Mouse (Mus musculus): ENCODE data around the gene Styx.
A peak's percentile ranks its signal among the peaks of the same experiment; 100 is the strongest.

The Styx gene

DNA sequence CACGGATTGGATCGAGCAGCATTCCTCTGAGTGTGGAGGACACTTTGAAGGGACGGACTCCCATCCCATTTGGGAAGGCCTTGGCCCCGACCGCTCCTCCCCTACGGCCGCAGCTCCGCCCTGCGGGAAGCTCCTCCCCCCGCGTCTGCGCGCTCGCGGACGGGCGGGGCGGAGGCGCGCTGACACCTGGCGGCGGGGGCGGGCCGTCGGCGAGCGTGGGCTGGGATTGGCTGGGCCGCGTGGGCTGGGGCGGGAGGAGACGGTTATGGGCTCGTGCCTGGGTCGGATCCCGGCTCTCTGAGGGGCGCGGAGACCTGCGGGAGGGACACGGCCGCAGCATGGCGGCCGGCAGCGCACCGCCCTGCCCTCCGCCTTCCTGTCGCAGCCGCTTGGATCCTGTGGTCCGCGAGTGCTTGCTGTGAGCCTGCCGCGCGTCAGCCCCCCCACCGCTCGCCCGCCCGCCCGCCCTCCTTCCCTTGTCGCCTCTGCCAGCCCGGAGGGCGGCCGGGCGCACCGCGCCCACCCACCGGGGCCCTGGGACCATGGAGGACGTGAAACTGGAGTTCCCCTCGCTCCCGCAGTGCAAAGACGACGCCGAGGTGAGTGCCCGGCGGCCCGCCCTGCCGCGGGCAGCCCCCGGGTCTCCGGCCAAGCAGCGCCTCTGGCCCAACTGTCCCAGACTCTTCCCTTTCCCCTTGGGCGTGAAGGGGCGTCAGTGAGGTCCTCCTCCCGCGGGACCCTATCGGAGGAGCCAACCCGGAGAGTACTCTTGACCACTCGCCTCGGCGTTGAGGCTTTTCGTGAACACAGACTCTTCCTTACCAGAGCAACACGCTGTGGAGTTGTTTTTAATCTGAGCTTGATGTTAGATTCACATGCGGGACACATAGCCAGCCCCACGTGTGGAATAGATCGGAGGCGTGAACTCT lies at the start of gene Styx:
Gene Styx, plus strand, starts transcription at position 163 of the 929 bp plus-strand sequence.
- peak; percentile 95 for DNase-seq (ENCODE audit: low spot score)

DNA sequence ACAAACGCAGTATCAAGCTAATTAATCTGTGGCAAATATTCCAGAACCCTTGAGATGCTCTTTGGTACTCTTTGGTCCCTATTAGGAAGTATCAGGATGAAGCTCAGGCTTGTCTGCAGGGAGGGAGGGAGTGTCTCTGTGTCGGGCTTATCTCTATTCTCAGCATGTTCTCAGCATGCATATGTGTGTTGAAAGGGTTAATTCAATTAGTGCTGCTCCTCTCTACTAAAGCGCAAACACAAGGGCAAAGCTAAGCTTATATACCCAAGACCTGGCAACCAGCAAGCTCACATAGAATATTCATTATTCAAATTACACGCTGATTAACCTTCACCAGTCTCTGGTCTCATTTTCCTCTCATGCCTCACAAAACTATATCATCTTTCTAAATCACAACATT lies 47.0 kb upstream of the Styx start:
- DNase-seq (ENCODE audit: low spot score), result no peak

DNA sequence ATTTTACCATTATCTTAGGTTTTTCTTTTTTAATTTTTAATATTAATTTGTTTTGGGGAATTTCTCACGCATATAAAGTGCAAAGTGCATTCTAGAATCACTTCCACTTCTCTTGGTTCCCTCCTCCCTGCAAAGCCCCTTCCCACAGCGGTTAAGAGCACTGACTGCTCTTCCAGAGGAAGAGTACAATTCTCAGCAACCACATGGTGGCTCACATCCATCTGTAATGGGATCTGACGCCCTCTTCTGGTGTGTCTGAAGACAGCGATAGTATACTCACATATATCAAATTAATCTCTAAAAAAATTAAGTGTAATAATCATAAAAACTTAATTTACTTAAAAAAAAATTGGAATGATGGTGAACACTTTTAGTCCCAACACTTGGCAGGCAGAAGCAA lies 46.5 kb upstream of the Styx start:
- no peak for DNase-seq (ENCODE audit: low spot score)

DNA sequence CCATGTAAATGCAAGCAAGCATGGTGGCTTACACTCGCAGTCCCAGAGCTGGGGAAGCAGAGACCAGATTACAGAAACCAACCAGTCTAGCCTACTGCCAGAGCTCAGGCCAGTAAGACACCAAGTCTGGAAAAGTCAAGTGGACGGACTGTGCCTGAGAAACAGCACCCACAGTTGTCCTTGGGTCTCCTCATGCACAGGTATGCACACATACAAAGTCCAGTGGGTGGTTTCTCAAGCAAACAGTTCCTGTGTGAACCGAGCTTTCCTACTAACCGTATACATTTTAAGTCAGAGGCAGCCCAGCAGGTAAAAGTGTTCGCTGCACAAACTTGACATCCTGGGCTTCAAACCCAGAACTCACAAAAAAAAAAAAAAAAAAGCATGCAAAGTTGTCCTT lies 45.0 kb upstream of the Styx start:
- no peak for DNase-seq (ENCODE audit: low spot score)

DNA sequence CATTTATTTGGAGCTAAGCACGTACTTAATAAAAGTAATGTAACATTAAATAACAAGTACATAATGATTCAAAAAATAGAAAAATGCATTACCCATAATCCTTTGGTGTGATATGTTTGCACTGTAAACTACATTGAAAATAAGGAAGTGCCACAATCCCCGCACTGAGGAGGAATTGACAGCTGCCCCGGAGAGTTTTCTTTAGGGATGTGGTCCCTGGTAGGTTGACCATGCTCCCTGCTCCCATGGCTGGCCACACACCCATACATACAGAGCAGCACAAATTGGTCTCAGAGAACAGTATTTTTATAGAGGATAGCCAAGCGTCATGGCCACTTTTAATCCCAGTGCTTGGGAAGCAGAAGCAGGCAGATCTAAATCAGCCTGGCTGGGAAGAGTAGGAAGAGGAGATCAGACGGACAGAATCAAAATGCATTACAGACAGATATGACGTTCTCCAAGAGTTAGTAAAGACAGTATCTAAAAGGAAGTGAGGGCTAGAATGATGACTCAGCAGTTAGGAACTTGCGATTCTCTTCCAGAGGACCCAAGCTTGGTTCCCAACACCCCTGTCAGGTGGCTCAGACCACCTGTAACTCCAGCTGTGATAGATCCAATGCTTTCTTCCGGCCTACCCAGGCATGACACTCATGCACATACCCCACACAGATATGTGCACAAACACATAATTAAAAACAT lies 43.1 kb upstream of the Styx start:
- no peak for DNase-seq (ENCODE audit: low spot score)

DNA sequence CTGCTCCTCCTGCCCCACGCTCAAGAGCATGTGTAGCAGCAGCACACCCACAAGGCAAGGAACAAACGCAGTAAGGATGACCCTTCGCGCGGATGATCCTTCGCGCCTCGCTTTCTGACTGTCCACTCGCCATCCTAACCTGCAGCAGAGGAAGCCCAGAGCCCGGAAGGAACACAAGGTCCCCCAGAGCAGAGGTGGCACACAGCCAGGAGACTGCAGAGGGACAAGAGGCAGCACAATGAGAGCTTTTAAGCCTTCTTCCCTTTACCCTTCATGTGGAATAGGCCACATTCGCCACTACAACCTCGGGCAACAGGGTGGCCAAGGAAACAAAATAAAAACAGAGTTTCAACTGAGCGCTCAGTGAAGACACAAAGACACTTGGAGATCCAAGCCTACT lies 41.2 kb upstream of the Styx start:
- no peak for DNase-seq (ENCODE audit: low spot score)

DNA sequence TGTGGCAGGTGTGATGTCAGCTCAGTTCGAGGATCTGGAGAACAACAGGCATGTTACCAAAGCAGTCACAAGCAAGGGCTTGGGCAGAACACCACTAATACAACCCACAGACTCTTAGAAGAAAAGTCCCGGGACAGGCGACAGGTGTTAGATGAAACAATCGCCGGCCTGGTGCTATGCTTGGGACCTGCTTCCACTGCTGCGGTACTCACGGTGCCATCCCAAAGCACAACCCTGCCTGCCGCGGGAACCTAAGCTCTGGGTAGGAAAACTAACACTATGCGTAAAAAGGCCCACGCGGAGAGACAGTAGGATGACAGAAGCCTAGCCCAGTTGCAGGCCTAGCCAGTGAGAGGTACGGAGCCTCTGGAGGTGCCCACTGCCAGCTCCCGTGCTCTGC lies 40.8 kb upstream of the Styx start:
- DNase-seq (ENCODE audit: low spot score), result no peak

DNA sequence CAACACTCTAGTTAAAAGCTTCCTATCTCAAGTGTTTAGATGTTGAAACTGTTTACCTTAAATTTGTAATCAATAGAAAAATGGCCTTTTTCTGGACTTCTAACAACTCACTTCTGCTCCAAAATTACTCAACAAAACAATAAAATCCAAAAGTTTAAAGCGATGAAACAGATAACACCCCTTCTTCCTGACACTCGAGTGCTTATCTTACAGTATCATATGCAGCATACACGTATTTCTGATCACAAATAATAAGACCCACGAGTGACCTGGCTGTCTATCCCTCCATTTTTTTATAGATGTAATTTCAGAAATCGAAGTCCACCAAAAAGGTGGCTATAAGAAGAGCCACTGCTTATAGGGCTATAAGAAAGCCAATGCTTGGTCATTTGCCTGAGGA lies 34.0 kb upstream of the Styx start:
- DNase-seq (ENCODE audit: low spot score), result no peak

DNA sequence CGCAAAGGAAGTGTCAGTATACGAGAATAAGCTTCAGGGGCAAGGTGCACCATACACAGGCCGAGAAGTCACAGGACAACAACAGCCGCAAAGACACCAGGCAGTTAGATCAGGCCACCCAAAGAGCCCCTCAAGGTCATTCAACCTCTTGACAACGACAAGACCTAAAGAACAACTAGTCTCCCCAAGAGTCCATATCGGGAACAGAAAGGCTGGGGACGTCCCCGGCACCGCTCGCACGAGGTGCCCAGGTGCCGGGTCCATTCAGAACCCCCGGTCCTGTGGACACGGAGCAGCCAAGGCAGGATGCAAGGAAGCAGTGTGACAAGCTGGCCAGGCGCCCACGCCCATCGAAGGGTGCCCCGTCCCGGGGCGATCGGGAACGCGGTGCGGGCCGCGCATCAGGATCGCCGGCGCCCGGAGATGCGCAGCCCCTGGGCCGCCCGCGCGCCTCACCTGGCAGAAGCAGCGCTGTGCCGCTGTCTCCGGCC lies 32.9 kb upstream of the Styx start:
- no peak for DNase-seq (ENCODE audit: low spot score)

DNA sequence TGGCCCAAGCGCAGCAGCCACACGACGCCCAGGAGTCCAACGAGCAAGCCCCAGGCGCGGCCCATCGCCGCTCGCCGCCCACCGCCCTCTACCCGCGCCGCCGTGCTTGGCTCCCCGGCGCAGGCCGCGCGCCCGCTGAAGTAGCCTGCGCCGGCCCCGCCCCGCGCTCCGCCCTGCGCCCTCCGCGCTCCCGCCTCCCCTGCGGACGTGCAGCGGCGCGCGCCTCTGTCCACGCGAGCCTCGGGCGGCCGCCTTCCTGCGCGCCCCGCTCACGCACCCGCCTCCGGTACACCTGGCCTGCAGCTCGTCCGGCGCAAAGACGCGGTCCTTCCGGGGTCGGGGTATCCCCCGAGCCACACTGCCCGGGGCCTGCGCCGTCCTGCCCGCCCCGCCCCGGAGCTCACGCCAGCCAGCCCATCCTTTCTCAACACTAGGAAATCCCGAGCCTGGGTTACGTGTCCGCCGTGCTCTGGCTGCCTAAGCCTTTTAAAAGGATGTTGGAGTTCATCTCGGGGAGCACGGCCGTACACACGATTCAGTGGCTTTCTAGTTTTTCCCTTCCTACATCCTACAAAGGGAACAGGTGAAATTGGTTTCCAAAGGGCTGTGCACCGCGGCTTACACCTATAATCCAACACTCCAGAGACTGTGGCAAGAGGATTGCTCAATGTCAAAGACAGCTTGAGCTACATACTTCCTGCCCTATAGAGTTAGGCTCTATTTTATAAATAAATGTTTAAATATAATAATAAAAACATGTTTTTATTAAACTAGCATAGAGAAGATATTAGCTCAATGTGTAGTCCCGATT lies 32.3 kb upstream of the Styx start, which contains the start of gene Ero1l:
Gene Ero1l, minus strand, starts transcription at position 346 of the 811 bp plus-strand sequence.
- DNase-seq (ENCODE audit: low spot score), result peak; percentile 69

DNA sequence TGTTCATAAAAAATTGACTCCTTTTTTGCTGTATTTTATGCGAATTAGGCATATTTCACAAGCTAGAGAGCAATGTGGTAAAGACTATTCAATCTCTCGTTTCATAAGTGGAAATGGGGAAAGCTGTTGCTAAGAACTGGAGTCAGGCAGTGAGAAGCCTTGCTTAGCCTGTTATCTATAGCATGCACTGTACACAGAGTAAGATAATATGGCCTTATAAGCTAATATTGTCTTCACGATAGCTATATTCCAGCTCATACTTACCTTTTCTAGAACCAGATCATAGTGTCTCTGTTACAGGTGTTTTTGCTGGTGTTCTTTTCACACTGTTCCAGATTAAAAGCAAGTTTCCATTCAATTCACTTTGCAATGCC lies 31.7 kb upstream of the Styx start:
- DNase-seq (ENCODE audit: low spot score), result no peak

DNA sequence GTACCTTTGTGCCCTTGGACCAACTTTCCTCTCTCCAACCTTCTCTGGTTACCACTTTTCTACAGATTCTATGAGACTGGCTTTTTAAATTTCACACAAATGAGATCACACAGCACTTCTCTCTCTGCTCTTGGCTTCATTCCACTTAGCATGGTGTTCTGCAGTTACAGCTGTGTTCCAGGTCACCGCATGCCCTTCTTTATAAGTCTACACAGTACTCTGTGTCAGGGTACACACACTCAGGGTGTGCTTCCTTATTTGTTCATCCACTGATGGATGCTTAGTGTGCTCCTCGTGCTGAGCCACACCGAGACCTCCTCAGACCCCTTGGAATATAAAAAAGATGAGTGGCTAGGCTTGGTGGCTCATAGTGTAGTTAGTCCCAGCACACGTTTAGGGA lies 30.8 kb upstream of the Styx start:
- DNase-seq (ENCODE audit: low spot score), result no peak

DNA sequence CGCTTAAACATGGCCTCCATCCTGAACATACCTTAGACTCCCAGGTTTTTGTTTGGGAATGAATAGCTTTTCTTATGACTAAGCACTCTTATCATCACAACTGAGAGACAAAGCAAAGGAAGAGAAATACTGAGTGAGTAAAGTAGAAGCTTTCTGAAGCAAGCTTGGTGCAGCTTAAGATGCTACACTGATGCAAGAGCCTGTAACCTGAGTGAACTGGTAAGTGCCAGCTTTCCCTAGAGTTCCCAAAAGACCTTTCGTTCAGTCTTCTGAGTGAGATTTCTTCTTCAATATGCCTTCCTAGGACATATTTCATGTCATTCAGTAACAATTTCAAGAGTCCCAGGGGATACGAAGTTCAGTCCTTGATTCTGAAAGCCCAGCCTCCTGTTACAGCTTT lies 29.8 kb upstream of the Styx start:
- no peak for DNase-seq (ENCODE audit: low spot score)

DNA sequence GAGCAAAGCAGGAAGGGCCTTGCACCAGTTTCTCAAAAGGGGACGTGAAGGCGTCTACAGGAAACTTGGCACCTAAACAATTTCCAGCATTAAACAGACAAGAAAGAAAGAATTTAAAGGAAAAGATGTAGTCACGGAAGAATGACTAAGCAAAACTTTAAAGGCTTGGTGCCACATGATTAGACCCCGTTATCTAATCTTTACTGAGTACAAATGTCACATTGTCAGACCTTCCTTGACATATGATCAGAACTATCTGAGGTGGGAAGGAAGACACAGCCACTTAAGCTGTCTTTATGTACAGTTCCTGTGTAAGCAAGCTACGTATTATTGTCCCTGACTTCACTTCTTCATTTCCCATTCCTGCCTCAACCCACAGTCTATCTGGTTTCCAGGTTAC lies 29.3 kb upstream of the Styx start:
- no peak for DNase-seq (ENCODE audit: low spot score)

DNA sequence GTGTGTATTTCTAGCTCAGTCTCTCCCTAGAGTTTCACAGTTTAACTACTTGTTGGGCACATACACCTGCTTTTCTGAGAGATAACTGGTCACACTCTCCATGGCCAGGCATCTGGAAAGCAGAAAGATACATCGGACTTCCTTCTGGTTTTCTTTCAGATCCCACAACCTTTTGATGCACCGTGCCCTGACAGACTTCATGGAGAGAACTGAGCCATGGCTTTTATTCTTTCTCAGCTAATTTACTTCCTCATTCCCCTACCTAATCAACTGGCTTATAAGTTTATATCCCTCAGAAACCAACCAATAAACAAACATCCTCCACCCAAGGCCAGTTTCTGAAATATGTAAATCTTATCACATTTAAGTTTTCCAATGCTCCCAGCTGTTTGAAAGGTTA lies 28.4 kb upstream of the Styx start:
- no peak for DNase-seq (ENCODE audit: low spot score)

DNA sequence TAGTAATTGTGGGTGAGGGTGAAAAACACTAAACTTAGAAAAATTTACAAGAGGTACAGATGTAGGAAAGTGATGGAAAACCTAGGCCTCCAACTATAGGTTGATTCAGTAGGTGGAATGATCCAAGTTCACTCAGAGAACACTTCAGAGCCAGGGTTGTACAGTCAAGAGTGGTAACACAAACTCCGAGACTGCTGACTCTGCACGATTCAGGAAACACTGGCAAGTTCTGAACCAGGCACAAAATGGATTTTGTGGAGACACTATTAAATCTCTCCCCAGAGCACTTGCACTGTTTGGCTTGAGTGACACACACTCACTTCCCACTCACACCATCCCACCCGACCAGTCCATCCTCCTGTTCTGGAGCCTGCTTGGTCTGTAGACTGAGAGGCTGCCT lies 27.6 kb upstream of the Styx start:
- DNase-seq (ENCODE audit: low spot score), result no peak

DNA sequence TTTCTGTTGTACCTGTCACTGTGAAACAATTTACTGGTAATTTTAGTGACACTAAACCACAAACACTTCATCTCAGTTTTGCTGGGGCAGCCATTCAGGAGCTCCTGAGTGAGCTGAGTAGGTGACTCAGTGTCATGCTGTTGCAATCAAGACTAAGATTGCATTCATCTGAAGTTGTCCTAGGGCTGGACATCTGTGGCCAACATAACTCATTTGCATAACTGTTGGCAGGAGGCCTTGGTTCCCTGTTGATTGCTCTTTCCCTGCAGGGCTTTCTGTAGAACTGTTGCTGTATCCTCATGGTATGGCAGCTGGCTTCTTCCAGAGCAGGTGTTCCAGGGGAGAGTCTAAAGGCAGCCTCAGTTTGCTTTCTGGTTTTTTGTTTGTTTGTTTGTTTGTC lies 25.4 kb upstream of the Styx start:
- DNase-seq (ENCODE audit: low spot score), result no peak

DNA sequence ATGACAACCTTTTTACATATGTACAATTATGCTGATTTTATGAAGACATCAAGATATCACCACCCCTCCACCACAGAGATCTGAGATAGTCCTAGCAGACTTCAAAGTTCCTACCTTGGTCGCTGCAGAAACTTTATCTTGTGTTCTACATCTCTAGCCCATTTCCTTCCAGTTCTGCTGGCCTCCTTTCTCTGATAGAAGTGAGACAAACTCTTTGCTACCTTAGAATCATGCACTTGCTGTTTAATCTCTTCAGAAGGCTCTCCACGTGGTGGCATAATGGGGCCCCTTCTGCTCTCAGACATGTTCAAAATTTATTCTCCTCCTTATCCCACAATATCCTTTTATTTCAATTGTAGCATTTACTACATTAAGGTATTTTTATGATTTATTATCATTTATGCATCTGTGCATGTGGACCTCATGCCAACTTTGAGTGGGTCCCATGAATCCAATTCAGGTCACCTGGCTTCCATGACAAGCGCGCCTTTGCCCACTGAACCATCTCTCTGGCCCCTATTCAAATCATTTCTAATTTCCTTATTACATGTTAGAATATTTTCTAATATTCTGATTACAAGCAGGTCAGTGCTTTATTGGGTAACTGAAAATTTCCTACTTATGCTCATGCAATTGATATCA lies 22.7 kb upstream of the Styx start:
- DNase-seq (ENCODE audit: low spot score), result no peak

DNA sequence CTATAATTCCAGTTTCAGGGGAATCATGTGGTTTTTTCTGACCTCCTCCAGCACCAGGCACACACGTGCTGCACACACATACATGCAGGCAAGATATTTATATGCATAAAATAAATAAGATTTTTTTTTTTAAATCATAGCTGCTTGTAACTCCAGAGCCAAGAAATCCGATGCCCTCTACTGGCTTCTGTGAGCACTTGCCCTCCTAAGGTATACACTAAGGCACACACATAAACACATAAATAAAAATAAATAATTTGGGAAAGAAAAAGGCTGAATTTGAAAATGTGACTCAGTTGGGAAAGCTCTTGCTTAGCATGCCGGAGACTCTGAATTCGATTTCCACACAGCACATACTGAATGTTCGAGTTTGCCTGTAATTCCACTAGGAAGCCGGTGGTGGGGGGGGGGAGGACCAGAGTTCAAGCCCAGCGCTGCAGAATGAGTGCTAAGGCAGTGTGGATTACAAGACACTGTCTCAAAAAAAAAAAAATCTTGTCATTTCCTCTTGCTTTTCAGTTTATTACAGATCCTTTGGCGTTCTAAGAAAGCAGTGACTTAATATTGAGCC lies 21.8 kb upstream of the Styx start:
- DNase-seq (ENCODE audit: low spot score), result no peak

DNA sequence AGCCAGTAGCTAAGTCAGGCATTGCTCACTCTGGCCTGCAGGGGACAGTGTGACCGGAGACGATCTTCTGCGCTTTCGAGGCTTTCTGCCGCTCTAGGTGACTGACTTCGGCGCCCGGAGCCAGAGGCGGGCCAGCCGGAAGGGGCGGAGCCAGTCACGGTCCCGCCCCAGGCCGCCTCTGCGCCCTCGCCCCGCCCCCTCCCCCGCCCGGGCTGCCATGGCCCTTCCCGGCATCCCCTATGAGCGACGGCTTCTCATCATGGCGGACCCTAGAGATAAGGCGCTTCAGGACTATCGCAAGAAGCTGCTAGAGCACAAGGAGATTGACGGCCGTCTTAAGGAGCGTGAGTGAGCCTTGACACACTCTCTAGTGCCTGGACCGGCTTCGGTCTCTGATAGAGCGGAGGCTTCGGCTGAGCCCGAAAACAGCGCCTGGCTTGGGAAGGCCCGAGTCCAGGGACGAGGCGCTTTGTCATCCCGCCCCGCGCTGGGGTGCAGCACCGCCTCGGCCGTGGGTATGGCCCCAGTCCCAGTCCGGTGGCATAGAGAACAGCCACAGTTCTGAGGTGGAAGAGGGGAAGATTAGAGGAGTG lies 21.2 kb upstream of the Styx start, which contains the start of gene Psmc6:
Gene Psmc6, plus strand, starts transcription at position 200 of the 593 bp plus-strand sequence.
- DNase-seq (ENCODE audit: low spot score), result peak; percentile 79

All from ovary, postnatal 14 days (tissue).